Mouse (Mus musculus): ENCODE measurements around the gene Jsrp1. TPM values are rescaled to one million over a fixed set of nuclear protein-coding genes. Genes with fewer than 3 reads are reported as not detected.

The Jsrp1 gene
- total and polyA plus RNA-seq, 3 experiments: 0.39 TPM; not detected in 2

DNA sequence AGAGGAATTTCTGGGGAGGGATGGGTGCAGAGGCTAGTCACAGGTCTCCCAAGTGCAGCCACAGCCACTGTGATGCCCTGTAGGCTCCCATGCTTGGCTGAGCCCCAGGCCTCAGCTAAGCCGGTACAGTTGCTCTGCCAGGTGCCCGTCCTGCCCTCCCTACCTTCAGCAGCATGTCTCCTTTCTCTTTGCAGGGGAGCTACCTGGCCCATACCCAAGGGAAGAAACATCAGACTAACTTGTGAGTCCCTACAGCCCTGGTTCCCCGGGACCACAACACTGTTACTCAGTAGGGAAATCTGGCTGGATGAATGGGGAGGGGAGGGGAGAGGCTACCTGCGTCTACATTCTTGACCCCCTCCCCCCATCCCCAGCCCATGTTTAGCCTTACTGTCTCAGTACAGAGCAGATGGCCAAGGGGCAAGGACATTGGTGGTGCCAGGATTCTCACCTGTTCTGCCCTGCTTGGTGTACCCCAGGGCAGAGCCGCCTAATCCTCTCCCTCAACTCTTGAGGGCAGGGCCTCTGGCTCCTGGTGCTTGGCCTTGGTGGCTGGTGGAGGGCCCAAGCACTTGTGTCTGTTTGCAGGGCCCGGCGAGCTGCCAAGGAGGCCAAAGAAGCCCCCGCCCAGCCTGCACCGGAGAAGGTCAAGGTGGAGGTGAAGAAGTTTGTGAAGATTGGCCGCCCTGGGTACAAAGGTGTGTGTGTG is 10.9 kb downstream of the Jsrp1 start:
- peaks cover 0 to 12% of the 10 kb centered on the region in 2 experiments; a peak in 1 of 4 replicates for H3K4me1 ChIP-seq (ENCODE audit: control insufficient read depth in 1 of 2, insufficient read depth in 2 of 2, low read length in 2 of 2)
- no peak overlapping the region for H3K9ac ChIP-seq (ENCODE audit: control insufficient read depth, low read depth, low read length, poor library complexity, severe bottlenecking)
- no peaks in the 10 kb centered on the region for H3K9me3 ChIP-seq (replicated peaks; ENCODE audit: insufficient read depth, low read length)
- no peak overlapping the region for H3K27ac ChIP-seq (ENCODE audit: control insufficient read depth, low read depth, low read length)
- H3K4me3 ChIP-seq (ENCODE audit: control insufficient read depth in 1 of 2, insufficient read depth in 1 of 2, low read depth in 2 of 2, low read length in 2 of 2): no peak overlapping the region
- peaks cover 39% of the 10 kb centered on the region for H3K79me2 ChIP-seq (ENCODE audit: control insufficient read depth, insufficient read depth, low read length, poor library complexity)
- H3K27me3 ChIP-seq (ENCODE audit: control insufficient read depth in 1 of 2, insufficient read depth in 2 of 2, low read length in 2 of 2): no peaks in the 10 kb centered on the region
- TF ChIP-seq RAD21 (IDR thresholded peaks at IDR 0.05; ENCODE audit: low read depth, low read length): no peak
- TF ChIP-seq TCF12 (IDR thresholded peaks at IDR 0.05; ENCODE audit: low read depth, low read length): no peak
- TF ChIP-seq HCFC1 (IDR thresholded peaks at IDR 0.05; ENCODE audit: low read depth, low read length): no peak
- TF ChIP-seq MEF2A (IDR thresholded peaks at IDR 0.05; ENCODE audit: extremely low read depth, insufficient replicate concordance, low read depth, low read length, poor library complexity, severe bottlenecking): no peak
- TF ChIP-seq USF1 (IDR thresholded peaks at IDR 0.05; ENCODE audit: low read depth, low read length): no peak
- no peak for TF ChIP-seq E2F4 (IDR thresholded peaks at IDR 0.05; ENCODE audit: borderline replicate concordance, low read depth, low read length)
- no peak for TF ChIP-seq EP300 (IDR thresholded peaks at IDR 0.05; ENCODE audit: low read depth in 1 of 2, low read length in 2 of 2)
- TF ChIP-seq SMC3 (IDR thresholded peaks at IDR 0.05; ENCODE audit: low read depth, low read length): no peak
- no peak for TF ChIP-seq GATA1 (IDR thresholded peaks at IDR 0.05; ENCODE audit: low read depth, low read length)
- TF ChIP-seq POLR2A (IDR thresholded peaks at IDR 0.05; ENCODE audit: control insufficient read depth in 1 of 2, insufficient read depth in 1 of 2, low read depth in 1 of 2, low read length in 2 of 2, poor library complexity in 1 of 2): no peak; a peak in 1 of 4 replicates
- no peak for TF ChIP-seq ZMIZ1 (IDR thresholded peaks at IDR 0.05; ENCODE audit: low read depth, low read length)
- H3K36me3 ChIP-seq (ENCODE audit: control insufficient read depth in 1 of 2, insufficient read depth in 2 of 2, low read length in 2 of 2): peaks cover 0 to 6% of the 10 kb centered on the region in 2 experiments; a peak in 1 of 4 replicates
- DNase-seq (ENCODE audit: low read depth, low spot score): no peak

DNA sequence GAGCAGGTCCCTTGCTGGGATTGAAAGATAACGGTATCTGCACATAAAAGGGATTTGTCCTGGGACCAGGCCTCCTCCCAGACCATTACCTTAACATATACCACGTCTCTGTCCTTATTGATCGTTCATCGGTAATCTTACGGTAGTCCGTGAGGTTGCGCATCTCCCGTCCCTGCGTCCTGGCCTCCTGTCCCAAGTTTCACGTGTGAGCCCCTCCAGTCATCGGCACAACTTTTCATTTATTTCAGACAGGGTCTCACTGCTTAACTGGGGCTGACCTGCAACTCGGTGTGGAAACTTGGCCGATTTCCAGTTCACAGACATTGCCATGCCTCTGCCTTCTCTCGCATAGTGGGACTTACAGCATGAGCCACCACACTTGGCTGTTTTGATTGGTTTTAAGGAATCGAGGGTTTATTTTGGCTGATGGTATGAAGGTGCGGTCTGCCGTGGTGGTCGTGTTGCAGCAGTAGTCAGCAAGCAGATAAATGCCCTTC is 14.2 kb downstream of the Jsrp1 start:
- Histone ChIP-seq H3K4me3 (ENCODE audit: control insufficient read depth in 1 of 2, insufficient read depth in 1 of 2, low read depth in 2 of 2, low read length in 2 of 2) (peak overlapping the region; percentile 86 to 90), H3K79me2 (ENCODE audit: control insufficient read depth, insufficient read depth, low read length, poor library complexity) (peaks cover 51% of the 10 kb centered on the region), H3K27me3 (ENCODE audit: control insufficient read depth in 1 of 2, insufficient read depth in 2 of 2, low read length in 2 of 2) (no peaks in the 10 kb centered on the region), H3K27ac (ENCODE audit: control insufficient read depth, low read depth, low read length) (peak overlapping the region; percentile 86), H3K36me3 (ENCODE audit: control insufficient read depth in 1 of 2, insufficient read depth in 2 of 2, low read length in 2 of 2) (peaks cover 2 to 13% of the 10 kb centered on the region in 2 experiments; a peak in 2 of 4 replicates), H3K4me1 (ENCODE audit: control insufficient read depth in 1 of 2, insufficient read depth in 2 of 2, low read length in 2 of 2) (peaks cover 0 to 14% of the 10 kb centered on the region in 2 experiments; a peak in 2 of 4 replicates), H3K9ac (ENCODE audit: control insufficient read depth, low read depth, low read length, poor library complexity, severe bottlenecking) (peak overlapping the region; percentile 95), H3K9me3 (replicated peaks; ENCODE audit: insufficient read depth, low read length) (no peaks in the 10 kb centered on the region)
- DNase-seq (ENCODE audit: low read depth, low spot score): peak; percentile 68
- no peak for TF ChIP-seq MEF2A (IDR thresholded peaks at IDR 0.05; ENCODE audit: extremely low read depth, insufficient replicate concordance, low read depth, low read length, poor library complexity, severe bottlenecking)
- no peak for TF ChIP-seq MAX (IDR thresholded peaks at IDR 0.05; ENCODE audit: low read length)
- peak; percentile 39 for TF ChIP-seq TAL1 (IDR thresholded peaks at IDR 0.05; ENCODE audit: low read length)
- no peak for TF ChIP-seq USF1 (IDR thresholded peaks at IDR 0.05; ENCODE audit: low read depth, low read length)
- TF ChIP-seq TCF12 (IDR thresholded peaks at IDR 0.05; ENCODE audit: low read depth, low read length): no peak
- TF ChIP-seq MXI1 (IDR thresholded peaks at IDR 0.05; ENCODE audit: low read depth, low read length): peak; percentile 39; the same call in 1 of the 2 replicates
- TF ChIP-seq TBP (IDR thresholded peaks at IDR 0.05; ENCODE audit: low read depth, low read length): no peak
- TF ChIP-seq POLR2AphosphoS5 (IDR thresholded peaks at IDR 0.05; ENCODE audit: borderline replicate concordance, low read depth, low read length): no peak
- no peak for TF ChIP-seq GABPA (IDR thresholded peaks at IDR 0.05; ENCODE audit: low read depth, low read length)
- TF ChIP-seq MAZ (IDR thresholded peaks at IDR 0.05; ENCODE audit: low read depth, low read length): no peak
- no peak for TF ChIP-seq ETS1 (IDR thresholded peaks at IDR 0.05; ENCODE audit: low read depth, low read length)
- TF ChIP-seq CTCF (IDR thresholded peaks at IDR 0.05 in 2 of 3, conservative IDR thresholded peaks at IDR 0.05 in 1 of 3; ENCODE audit: control insufficient read depth in 1 of 3, insufficient read depth in 1 of 3, low read depth in 2 of 3, low read length in 3 of 3, poor library complexity in 1 of 3, severe bottlenecking in 1 of 3): no peak
- no peak for TF ChIP-seq RAD21 (IDR thresholded peaks at IDR 0.05; ENCODE audit: low read depth, low read length)
- no peak for TF ChIP-seq MYB (IDR thresholded peaks at IDR 0.05; ENCODE audit: low read depth, low read length)
- no peak for TF ChIP-seq ZC3H11A (IDR thresholded peaks at IDR 0.05; ENCODE audit: low read depth, low read length)
- TF ChIP-seq CHD1 (IDR thresholded peaks at IDR 0.05; ENCODE audit: low read depth, low read length): peak; percentile 91
- no peak for TF ChIP-seq BHLHE40 (IDR thresholded peaks at IDR 0.05; ENCODE audit: borderline replicate concordance, low read depth, low read length)
- TF ChIP-seq UBTF (IDR thresholded peaks at IDR 0.05; ENCODE audit: borderline replicate concordance, insufficient read depth, low read depth, low read length): 0 out of 2 replicates have a peak, but pooled peaks have one; percentile 26
- no peak for TF ChIP-seq ZKSCAN1 (IDR thresholded peaks at IDR 0.05; ENCODE audit: low read depth, low read length)
- no peak for TF ChIP-seq CHD2 (IDR thresholded peaks at IDR 0.05; ENCODE audit: low read length)
- TF ChIP-seq POLR2A (IDR thresholded peaks at IDR 0.05; ENCODE audit: control insufficient read depth in 1 of 2, insufficient read depth in 1 of 2, low read depth in 1 of 2, low read length in 2 of 2, poor library complexity in 1 of 2): no peak
- TF ChIP-seq NRF1 (IDR thresholded peaks at IDR 0.05; ENCODE audit: insufficient read depth, low read depth, low read length, poor library complexity, severe bottlenecking): no peak
- no peak for TF ChIP-seq HCFC1 (IDR thresholded peaks at IDR 0.05; ENCODE audit: low read depth, low read length)
